Mouse (Mus musculus) 3134 (cell line): ENCODE results near the gene Nphp1.

Experiments used
- DNase-seq: peaks from one replicate; pipeline ENCODE4 v3.0.0-alpha.2; 2011; ENCODE audit warnings: low spot score; ENCODE audit not compliant: insufficient read length; ENCODE audit errors: extremely low read depth

Nphp1 gene

GRCm38 (mm10) chr2:127788440-127789116 is at the start of gene Nphp1:
Nphp1 (minus strand) TSS chr2:127788897.
- DNase-seq: peak; percentile 82

GRCm38 (mm10) chr2:127832833-127833190 is 44.1 kb upstream of the Nphp1 start:
- DNase-seq: peak; percentile 22

DNA sequence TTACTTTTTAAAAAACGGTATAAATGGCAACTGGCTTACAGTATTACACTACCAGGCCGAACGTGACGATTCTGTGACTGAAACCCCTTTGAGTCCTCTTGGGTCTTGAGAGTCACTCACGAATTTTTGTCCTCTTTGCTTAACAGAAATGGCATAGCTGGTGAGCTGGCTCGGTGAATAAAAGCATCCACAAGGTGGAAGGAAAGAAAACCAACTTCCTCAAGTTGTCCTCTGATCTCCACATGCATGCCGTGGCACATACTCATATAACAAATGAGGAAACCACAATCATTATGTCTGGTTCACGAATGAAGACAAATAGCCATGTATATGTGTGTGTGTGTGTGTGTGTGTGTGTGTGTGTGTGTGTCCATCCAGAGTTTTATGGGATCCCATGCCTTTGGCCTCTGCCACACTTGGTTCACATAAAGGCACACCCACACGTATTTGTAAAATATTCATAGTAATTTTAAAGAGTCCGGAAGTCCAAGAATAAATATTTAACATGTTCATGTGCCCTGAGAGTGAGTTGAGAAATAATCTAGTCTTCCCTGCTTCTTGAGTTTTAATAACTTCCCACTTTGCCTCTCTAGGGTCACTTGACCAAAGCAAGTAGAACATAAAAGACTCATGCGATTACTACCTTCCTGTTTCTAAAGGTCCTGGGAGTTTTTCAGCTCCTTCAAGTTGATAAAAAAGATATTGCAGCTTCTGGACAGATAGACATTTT is 43.6 kb upstream of the Nphp1 start:
- DNase-seq: no peak

GRCm38 (mm10) chr2:127831401-127832102 is 42.9 kb upstream of the Nphp1 start, which contains the start of gene Bub1:
Bub1 (minus strand) TSS chr2:127831865.
- peak; percentile 94 for DNase-seq

- peak; percentile 88 for DNase-seq
Observed at GRCm38 (mm10) chr2:127791919-127792603, 3.4 kb upstream of the Nphp1 start, which contains the start of gene Mtln. Mtln (minus strand) TSS chr2:127792488.

- DNase-seq: no peak
Observed at GRCm38 (mm10) chr2:127789651-127790270, 1.1 kb upstream of the Nphp1 start.

DNA sequence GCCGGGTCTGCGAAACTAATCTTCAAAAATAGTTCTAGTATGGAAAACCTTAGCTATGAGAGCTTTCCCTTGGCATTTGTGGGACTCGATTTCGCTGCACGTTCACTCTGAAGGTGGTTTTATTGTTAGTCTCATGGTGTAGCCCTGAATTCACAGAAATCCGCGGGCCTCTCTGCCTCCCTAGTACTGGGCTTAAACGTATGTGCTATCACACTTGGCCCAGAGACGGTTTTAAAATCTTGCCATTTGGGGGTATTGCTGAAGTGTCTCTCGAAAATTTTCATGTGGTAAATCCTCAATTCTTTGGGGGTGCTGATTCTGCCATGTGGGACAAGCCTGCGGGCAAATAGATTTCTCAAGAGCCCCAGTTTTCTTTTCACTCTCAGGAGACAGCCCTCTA is 441 bp upstream of the Nphp1 start:
- no peak for DNase-seq

GRCm38 (mm10) chr2:127787226-127787625 is 1.5 kb downstream of the Nphp1 start:
- DNase-seq: no peak

DNA sequence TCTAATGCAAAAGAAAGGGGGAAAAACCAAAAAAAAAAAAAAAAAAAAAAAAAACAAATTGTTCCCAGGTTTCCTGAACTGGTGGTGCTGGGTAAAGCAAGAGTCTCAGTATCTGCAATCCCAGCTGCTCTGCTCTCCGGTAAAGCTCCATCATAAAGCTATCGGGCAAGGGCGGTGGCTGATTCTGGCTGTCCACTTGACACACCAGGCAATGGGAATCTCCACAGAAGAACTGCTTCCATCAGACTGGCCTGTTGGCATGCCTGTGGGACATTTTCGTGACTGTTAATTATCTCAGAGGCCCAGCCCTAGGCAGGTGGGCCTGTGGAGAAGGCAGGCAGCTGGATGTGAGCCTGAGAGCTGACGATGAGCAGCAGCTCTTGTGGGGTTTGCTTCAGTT is 10.2 kb downstream of the Nphp1 start:
- DNase-seq: no peak

DNA sequence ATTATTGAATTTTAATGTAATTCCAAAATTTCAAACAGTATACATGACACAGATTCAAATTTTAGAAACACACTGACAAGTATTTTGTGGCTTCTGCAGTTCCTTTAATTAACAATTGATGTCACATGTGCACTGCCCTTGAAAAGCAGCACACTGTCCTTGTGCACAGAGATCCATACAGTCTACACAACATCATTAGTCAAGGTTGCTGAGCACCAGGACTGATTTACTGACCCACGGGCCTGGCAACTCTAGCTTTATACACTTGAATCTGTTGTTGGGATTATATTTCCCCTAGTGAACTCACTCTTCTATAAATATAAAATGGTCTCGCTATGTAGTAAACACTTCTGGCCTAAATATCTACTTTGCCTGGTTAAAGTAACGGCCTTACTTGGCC is 13.7 kb downstream of the Nphp1 start:
- no peak for DNase-seq

- DNase-seq: no peak
Observed at GRCm38 (mm10) chr2:127774578-127774941, 14.1 kb downstream of the Nphp1 start.

- no peak for DNase-seq
Observed at GRCm38 (mm10) chr2:127773938-127774577, 14.6 kb downstream of the Nphp1 start.

DNA sequence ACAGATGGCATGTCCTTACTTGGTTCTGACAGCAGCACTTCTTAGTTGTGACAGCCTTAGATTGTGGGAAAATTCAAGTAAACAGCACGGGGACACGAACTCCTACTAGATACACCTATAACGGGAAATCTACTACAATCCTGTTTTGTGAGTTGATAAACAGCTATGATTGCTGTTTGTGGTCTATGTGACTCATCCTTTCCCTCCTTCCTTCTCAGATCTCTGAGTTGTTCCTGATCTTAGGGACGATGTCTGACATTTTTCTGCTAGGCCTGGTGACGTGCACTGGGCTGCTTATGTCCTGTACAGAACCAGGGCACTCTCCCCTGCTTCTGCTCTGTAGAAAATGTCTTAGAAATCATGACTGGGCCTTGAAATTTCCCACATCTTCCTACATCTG is 27.1 kb downstream of the Nphp1 start:
- no peak for DNase-seq

- DNase-seq: no peak
Observed at GRCm38 (mm10) chr2:127760429-127761000, 28.2 kb downstream of the Nphp1 start.

DNA sequence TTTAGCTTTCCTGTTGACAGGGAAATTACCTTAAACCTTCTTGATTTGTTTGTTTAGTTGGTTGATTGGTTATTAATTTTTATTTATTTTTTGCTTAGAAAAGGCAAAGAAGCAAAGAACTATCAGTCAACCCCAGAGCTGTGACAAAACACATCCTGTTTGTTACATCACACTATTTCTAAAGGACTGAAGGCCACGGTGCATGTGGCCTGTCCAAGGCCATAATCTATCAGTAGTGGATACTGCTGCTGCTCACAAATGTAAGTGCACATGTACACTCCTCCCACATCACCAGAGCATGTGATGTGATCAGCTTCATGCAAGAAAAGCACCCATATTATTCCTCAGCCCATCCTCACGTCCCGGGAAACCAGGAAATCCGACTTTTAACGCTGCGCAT is 28.7 kb downstream of the Nphp1 start:
- no peak for DNase-seq

DNA sequence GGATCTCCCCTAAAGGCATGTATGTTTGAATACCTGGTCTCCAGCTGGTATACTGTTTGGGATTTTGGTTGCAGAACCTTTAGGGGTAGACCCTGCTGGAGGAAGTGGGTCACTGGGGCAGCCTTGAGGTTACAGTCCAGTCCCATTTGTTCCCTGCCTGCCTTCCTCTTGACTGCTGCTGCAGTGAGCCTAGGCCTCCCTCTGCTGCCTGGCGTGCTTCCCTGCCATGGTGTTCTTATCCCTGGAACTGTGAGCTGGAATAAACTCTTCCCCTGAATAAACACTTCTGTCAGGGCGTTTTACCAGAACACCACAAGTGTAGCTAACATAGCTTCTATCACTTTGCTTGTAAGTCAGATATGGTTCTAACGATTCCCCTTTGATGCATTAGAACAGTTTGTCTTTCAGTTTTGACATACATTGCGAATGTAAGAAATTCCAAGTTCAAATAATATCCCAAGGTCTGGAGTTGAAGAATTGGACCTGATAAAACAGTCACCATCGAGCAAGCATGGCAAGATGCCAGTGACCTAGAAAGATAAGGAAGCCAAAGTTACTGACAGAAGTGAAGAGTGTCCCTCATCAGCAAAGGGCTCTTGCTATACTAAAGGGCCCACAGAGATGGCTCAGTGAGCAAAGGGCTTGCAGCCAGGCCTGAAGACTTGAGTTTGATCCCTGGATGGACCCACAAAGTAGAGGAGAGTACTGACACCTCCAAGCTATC is 29.4 kb downstream of the Nphp1 start:
- DNase-seq: no peak

- no peak for DNase-seq
Observed at GRCm38 (mm10) chr2:127757171-127757570, 31.5 kb downstream of the Nphp1 start.

DNA sequence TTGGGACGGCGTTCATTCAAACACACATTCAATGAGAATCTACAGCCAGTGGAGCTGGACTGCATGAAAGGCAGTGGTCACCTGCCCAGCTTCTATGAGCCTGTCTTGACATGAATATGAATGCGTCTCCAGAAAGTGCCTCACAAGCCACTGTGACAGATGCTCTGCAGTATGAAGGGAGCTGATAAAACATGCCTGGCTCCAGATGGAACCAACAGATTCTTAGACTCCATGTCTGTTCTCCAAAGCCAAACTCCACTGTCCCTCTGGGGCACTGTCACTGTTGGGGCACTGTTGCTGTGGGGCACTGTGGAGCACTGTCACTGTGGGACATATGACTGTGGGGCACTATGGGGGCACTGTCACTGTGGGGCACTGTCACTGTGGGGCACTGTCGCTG is 34.6 kb downstream of the Nphp1 start:
- DNase-seq: no peak
